Mouse (Mus musculus) spleen, postnatal 4 days (tissue): Measurements from ENCODE around the gene Gmeb1.

Source experiments
- DNase-seq, 2 experiments: peaks; one replicate each; pipeline ENCODE4 v3.0.0; 2022; ENCODE audit warnings: low spot score in 2 of 2

The Gmeb1 gene

DNA sequence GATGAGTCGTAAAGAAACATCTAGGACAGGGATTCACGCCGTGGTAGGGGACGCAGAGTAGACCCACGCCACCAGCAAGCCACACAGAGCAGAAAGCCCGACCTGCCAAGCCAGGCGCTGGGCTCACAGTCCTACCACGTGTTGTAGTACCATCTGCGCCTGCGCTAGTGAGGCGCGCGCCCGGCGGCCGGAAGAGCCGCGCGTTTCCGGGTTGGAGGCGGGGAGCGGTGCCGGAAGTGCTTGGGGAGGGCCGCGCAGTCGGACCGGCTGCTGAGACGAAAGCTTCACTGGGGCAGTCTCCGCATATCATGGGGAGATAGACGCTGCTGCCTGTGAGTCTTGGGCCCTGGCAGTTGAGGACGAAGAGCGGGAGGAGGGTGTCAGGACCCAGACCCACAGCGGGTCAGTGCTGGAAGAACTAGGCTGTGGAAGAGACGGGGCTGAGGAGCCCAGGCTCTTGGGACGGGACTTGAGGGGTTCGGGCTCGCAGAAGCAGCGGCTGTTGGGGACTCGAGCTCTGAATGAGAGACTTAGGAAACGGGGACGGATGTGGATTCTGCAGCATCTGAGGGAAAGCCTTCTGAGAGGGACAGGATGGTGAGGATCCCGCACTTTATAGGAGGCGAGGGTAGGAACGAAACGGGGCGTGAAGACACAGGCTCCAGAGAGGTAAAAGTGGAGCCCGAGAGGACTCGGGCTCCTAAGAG is 12.9 kb upstream of the Gmeb1 start, which contains the start of gene Taf12:
Gene Taf12 (plus strand): TSS at position 220 of the 707 bp plus-strand sequence.
- DNase-seq = peak; percentile 91 to 96

DNA sequence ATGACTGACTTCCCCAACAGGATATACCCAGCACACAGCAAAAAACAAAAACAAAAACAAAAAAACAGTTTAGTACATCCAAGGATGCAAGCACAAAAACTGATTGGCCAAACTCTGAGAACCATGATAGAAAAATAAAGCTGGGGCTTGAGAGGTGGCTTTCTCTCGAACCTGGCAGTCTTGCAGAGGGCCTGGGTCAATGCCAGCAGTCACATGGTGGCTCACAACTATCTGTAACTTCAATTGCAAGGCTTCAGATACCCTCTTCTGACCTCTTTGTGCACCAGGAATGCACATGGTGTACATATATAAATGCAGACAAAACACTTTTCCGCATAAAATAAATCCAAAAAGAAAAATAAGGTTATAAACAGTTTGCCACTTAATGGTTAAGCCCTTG is 11.8 kb upstream of the Gmeb1 start:
- DNase-seq = no peak

DNA sequence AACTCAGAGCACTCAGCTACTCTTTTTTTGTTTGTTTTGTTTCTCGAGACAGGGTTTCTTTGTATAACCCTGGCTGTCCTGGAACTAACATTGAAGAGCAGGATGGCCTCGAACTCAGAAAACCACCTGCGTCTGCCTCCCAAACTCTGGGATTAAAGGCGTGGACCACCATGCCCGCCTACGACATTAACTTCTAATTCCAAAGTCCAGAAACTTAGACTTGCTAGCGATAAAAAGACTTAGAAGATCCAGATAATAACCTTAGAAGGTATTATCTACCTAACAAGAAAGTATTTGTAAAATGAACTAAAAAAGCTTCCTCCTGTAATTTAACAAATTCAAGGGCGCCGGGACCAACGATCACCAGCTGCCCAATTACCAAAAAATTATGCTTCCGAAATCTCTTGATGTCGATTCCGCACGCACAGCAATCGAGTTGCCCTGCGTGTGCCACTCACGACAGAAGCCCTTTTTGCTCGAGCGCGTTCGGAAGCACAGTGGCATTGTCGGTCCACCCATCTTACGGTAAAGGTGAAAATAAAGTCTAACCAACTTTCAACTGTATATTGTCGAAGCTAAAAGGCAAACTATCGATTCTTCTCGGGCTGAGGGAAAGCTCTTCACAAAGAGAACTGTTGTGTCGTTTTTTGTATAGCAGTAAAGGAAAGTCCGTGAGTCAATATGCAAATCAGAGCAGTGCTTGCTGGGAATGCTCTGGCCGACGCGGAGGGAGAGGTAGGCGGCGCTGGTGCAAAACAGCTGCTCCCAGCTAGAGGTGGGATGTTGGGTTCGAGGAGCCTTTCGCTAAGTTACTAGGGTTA is 8.5 kb upstream of the Gmeb1 start:
- peak; percentile 83 to 94 for DNase-seq

DNA sequence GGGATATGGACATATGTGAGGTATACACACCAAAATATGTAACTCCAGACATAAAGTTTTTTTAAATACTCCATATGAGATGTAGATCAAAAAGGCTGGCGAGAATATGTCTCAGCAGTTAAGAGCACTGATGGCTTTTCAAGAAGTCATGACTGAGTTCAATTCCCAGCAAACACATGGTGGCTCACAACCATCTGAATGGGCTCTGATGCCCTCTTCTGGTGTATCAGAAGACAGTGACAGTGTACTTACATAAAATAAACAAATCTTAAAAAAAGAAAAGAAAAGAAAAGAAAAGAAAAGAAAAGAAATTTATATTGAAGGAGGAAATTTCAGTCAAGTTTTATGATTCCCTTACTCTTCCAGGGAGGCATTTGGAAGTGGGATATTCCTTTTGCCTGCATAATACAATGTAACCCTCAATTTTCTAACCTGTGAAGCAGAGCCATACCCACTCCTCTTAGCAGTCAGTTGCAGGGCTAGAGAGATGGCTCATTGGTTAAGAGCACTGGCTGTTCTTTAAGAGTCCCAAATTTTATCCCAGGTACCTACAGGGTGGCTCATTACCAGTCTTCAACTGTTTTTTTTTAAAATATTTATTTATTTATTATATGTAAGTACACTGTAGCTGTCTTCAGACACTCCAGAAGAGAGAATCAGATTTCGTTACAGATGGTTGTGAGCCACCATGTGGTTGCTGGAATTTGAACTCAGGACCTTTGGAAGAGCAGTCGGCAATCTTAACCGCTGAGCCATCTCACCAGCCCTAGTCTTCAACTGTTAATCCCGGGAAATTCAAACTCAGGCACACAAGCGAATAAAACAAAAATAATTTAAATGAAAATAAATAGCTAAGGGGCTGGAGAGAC is 7.7 kb upstream of the Gmeb1 start:
- no peak for DNase-seq

DNA sequence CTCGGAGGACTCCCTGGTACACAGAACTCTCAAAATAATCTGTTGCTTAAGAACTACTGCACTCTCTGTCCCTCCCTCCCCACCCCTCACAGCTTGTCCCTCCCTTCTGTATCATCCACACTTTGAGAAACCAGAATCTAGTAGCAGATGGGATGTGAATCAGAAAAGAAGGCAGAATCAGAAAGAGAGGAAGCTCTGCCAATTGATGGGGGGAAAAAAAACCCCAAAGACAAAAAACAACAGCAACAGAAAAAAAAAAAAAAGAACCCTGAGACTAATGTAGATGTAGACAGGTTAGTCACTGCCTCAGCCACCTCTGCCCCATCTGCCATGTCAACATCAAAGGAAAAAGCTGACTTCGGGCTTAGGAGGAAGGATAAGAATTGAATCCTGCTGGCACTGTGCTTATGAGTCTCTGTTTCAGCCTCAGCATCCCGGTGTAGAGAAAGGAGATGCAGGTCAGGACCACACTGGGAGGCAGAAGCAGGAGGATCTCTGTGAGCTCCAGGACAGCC is 5.5 kb upstream of the Gmeb1 start:
- no peak for DNase-seq

DNA sequence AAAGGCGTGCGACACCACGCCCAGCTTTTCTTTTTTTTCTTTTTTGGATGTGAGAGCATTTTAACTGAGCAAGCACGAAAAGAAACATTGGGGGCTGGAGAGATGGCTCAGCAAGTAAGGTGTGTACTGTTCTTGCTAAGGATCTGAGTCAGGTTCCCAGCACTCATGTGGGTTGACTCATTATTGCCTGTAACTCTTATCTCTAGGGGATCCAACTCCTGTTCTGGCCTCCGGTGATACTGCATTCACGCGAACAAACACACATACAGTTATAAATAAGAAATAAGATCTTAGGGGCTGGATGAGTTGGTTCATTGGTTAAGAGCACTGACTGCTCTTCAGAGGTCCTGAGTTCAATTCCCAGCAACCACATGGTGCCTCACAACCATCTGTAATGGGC is 1.9 kb upstream of the Gmeb1 start:
- no peak for DNase-seq

DNA sequence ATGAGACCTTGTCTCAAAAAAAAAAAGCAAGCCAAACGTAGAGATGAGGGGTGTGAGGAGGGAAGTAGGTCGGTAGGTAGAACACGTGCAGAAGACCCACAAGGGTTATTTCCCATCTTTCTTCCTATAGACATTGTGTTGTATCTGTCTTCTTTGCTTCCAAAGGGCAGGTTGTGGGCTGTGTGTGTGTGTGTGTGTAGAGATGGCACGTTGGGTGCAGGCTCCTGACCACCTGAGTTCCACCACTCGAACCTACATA is 885 bp upstream of the Gmeb1 start:
- no peak for DNase-seq

DNA sequence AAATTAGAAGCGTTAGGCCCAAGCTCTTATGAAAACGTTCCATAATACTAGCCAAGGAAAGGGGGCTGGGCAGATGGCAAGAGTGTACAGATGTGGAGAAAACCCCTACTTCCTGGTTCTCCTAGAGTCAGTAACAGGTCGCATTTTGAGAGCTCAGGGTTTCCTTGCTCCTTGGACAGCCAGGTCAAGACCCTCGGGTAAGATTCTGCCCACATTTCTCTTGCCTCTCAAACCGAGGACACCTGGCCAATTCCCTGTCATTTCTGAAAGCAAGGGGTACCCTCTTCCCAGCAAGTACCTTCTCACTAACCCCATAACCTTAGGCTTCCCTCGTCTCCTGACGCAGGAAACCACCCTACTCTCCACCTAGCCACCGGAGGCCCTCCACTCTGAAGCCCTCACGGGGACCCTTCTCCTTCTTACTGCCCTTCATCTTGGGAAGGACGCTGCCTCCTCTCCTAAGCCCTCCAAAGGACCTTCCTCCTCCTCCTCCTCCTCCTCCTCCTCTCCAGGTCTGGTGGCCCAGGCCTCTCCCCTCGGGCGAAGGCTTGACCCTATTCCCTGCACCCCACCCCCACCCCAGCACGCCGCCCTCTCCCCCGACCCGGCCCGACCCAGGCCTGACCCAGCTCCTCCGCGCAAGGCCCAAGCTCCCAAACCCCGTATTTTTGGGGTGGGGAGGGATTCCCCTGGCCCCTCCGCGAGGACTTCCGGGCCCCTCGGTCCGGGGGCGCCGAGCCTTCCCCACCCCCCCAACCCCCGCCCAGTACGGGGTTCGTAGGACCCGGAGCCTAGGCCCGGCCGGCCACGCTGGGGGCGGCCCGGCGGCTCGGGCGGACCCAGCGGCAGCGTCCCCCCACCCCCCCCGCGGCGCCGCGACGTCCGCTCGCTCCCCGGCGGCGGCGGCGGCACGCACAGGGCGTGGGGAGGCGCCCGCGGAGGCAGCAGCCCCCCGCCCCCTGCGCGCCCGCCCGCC is 710 bp downstream of the Gmeb1 start:
- peak; percentile 54 to 76 for DNase-seq

DNA sequence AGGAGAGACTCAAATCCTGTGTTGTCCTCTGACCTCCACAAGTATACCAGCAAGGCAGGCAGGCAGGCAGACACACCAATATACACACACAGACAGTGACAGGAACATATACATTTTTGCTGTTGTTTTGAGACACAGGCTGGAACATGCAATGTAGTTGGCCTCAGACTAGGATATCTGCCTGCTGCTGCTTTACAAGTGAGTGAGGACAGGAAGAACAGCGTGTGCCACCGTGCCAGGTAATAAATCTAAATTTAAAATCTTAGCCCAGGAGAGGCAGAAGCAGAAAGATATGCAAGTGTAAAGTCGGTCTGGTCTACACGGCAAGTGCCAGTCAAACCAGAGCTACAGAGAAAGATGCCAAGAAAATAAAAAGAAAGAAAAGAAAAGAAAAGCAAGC is 2.2 kb downstream of the Gmeb1 start:
- no peak for DNase-seq

DNA sequence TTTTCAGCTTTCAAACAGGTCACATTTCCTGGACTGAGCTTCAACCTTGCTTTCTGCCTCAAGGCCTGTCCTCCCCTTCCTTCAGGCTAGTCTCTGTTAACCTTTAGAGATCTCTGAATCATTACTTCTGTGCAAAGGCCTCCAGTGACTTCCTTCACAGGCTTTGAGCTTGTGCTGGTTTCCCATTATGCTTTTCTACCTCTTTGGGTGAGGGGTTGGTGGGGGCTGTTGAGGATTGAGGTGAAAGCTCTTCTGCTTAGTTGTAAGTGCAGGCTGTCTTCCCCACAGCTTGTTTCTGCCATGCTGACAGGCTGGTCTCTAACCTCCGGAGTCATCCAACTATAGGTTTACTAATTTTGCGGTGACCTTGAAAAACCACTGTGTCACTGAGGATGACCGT is 5.0 kb downstream of the Gmeb1 start:
- no peak for DNase-seq

DNA sequence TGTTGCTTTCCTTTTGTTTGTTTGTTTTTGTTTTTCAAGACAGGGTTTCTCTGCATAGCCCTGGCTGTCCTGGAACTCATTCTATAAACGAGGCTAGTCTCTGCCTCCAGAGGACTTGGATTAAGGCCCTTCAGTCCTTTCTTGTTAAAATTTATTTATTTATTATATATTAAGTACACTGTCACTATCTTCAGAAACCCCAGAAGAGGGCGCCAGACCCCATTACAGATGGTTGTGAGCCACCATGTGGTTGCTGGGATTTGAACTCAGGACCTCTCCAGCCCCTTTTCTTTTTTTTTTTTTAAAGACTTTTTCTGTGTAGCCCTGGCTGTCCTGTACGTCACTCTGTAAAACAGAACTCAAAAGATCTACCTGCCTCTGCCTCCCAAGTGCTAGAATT is 6.4 kb downstream of the Gmeb1 start:
- DNase-seq = no peak

DNA sequence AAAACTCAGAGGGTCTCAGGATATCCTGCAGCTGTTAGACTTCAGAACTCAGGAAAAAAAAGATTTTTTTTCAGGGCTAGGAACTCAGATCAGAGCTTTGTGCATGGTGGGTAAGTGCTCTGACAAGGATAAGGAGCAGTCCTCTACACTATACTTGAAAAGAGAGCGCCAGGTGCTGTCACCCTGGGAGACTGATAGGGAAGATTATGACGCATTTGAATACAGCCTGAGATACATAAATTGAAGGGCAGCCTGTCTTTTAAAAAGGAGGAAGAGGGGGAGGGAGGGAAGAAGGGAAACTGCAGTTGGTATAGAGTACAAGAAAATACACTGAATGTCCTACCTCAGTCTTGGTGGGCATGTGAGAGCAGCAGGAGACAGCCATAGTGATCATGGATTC is 7.8 kb downstream of the Gmeb1 start:
- DNase-seq = no peak

DNA sequence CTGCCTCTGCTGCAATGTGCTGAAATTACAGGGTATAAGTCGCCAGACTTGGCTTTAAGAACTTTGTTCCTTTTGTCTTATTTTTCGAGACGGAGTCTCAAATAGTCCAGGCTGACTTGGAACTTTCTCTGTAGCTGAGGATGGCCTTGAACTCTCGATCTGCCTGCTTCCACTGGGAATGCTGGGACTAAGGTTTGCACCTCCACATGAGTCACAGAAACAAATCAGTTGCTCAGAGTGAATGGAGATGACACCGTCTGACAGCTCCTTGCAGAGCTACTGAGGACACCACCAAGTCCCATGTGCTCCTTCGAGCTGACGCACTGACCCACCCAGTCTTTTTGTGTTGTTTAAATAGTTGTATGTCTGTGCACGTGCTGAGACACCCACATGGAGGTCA is 8.3 kb downstream of the Gmeb1 start:
- DNase-seq = no peak

DNA sequence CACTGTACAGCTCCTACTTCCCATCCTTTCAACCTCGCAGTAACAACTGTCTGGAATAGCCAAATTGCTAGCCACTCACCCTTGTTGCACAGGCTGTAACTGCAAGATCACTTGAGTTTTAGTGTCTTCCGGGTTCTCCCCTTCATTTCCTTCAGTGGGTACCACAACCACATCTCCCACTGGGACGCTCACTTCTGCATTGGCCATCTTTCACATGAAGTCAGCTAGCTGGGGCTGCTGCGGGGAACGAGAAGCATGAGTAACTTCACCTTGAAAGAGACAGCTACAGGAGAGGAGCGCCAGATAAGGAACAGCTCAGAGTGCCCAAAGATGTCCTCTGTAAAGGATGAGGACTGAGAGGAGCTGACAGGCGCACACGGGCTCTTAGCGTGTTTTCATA is 9.8 kb downstream of the Gmeb1 start:
- DNase-seq = peak in 1 of 2 experiments; percentile 35

DNA sequence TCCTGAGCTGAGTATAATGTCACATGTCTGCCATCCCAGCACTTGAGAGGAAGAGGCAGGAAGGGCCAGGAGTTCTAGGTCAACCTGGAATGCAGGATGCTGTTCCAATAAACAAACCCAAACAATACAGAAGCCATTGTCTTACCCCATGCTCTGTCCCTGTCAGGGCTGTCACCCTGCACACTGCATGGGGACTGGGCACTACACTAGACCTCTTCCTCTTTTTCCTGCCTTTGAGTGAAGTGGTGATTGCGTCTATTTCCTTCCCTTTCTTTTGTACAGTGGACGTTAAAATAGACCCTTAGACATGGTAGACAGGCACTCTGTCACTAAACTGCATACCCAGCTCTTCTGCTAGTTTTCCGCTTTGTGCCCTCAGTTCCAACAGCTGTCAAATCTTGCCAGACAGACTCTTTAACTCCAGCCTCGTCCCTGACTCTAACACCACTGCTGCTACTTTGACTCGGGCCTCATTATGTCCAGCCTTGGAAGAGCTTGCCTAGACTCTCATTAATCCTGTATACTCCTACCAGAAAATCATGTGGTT is 13.9 kb downstream of the Gmeb1 start:
- no peak for DNase-seq

DNA sequence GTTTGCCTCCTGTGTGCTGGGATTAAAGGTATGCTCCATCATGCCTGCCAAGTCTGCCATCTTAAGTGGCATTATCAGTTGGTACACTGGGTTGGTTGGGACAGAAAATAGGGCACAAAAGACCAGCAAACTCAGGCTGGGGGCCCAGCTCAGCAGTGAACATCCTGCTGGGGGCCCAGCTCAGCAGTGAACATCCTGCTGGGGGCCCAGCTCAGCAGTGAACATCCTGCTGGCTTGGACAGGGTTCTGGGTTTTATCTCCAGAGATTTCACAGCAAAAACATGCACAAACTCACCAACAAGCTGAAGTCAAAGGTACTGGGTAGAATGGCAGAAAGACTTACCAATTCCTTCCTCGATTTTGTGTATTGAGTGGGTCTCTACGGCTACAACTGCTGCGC is 15.8 kb downstream of the Gmeb1 start:
- no peak for DNase-seq

DNA sequence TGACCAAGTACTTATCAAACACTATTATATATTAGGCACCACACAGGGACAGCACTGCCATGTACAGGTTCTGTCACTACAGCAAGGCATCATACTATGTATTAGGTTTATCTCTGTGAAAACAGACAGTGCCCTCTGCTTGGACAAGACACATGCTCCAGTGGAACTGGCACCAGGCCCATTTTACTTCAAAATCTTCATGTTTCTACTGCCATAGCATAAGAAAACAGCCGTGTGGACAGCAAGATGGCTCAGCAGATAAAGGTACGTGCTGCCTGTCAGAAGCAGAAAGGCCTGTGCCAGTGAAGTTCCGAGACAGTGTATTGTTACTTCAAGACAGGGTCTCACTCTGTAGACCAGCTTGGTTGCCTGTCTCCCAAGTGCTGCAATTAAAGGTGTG is 20.2 kb downstream of the Gmeb1 start:
- peak; percentile 71 to 74 for DNase-seq

DNA sequence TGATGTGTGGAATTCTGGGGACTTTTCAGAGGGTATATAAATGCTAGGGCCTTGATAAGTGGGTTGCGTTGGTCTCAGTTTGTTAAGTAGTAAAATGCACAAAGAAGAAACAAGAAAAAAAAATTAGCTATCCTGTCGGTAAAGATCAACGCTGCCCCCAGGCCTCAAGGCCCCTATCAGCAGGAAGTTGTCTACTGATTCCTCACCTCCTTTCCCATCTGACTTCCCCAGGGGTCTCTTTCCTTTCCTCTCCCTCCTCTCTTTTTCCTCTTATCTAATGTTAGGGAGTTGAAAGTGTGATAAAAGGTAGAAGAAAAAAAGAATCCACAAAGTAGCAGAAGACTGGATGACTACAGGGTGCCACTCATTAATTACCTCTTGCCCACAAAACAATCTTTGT is 21.0 kb downstream of the Gmeb1 start:
- DNase-seq = no peak

DNA sequence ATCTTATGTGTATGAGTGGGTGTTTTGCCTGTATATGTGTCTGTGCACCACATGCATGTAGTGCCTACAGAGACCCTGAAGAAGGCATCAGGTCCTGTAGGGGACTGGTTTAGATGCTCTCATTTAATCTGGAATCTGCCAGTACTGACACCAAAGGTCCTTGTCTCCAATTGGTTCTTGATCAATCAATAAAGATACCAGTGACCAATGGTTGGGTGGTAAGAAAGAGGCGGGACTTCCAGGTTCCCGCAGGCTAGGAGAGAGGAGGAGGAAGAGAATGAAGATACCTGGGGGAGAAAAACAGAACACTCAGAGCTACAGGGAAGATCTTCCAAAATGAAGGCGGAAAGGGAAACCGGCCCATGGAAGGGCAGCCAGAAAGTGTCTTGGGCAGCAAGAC is 23.0 kb downstream of the Gmeb1 start:
- no peak for DNase-seq

DNA sequence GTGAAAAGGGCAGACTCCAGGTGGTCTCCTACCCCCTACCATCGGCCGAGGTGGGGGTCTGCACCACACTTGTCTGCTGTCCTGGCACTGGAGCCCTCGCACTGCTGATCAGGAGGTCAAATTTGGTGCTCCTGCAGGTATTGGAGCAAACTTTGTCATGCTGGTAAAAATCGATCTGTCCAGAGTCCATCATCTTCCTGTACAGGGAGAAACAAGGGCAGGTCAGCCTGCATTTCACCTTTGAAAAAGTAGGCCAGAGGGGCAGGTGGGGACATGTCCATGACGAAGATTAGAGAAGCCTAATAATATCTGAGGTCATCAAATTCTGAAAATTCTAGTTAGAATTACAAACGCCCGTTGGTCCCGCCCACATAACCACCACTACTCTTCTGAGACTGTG is 26.7 kb downstream of the Gmeb1 start:
- no peak for DNase-seq

DNA sequence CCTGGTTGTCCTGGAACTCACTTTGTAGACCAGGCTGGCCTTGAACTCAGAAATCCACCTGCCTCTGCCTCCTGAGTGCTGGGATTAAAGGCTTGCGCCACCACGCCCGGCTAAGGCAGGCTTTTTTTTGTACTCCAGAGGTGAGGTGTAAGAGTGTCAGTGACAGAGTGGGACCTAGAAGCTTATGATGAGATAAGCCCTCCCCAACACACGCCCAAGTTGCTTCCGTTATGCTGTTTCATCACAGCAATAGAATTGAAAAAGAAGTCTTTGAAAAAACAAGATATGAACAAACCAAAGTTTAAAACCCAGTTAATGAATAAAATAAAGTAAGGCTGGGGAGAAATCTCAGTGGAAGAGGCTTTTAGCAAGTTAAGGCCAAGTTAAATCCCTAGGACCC is 31.0 kb downstream of the Gmeb1 start:
- DNase-seq = no peak
